Mouse (Mus musculus) liver, embryonic 14.5 days (tissue): Measurements from ENCODE around the gene Ube2i. TPM values are rescaled to one million over a fixed set of nuclear protein-coding genes. Genes with fewer than 3 reads are reported as not detected.
"Not testable (repeated sequence)": the region's sequence is repeated elsewhere in the genome, so short reads cannot be mapped to it uniquely, and the experiment has no call there.

ENCODE experiments used
- ATAC-seq: fragments of 200-750 bp; cut with Nextera tagmentation; 2 replicates; pipeline ENCODE4 v1.8.0; 2017; ENCODE audit warnings: moderate number of reproducible peaks, mild to moderate bottlenecking, moderate library complexity; ENCODE audit not compliant: insufficient read depth
- DNase-seq, 3 experiments: peaks; one replicate each; pipeline ENCODE4 v3.0.0-alpha.2; 2012 to 2013; ENCODE audit warnings: low read depth in 3 of 3, low spot score in 3 of 3
- H3K27ac ChIP-seq: fragments of 300-500 bp; sonication (generic); 2 replicates; pipeline ENCODE4 v1.5.1; 2014; ENCODE audit warnings: moderate library complexity, mild to moderate bottlenecking, control low read depth, inconsistent platforms
- H3K27me3 ChIP-seq: fragments of 300-500 bp; sonication (generic); 2 replicates; pipeline ENCODE4 v1.6.1; 2014; ENCODE audit warnings: mild to moderate bottlenecking, low read length, moderate library complexity; ENCODE audit not compliant: control insufficient read depth, insufficient read depth
- H3K36me3 ChIP-seq: fragments of 300-500 bp; sonication (generic); replicated peaks from 2 replicates; pipeline ENCODE4 v1.6.1; 2014; ENCODE audit warnings: low read depth; ENCODE audit not compliant: control insufficient read depth, insufficient read depth
- H3K4me1 ChIP-seq, 2 experiments: fragments of 200-500 bp in 1 of 2; fragments of 300-500 bp in 1 of 2; sonication (generic) in 1 of 2; replicated peaks; 2 replicates each; pipeline ENCODE4 v1.6.1; 2012 to 2014; ENCODE audit warnings: antibody characterized with exemption in 1 of 2, inconsistent platforms in 1 of 2, low read length in 1 of 2; ENCODE audit not compliant: control insufficient read depth in 2 of 2, insufficient read depth in 2 of 2
- H3K4me2 ChIP-seq: fragments of 300-500 bp; sonication (generic); 2 replicates; pipeline ENCODE4 v1.6.1; 2014; ENCODE audit warnings: low read depth, mild to moderate bottlenecking, control low read depth, moderate library complexity
- H3K4me3 ChIP-seq, 2 experiments: fragments of 200-500 bp in 1 of 2; fragments of 300-500 bp in 1 of 2; sonication (generic) in 1 of 2; 2 replicates each; pipeline ENCODE4 v1.5.1; 2012 to 2014; ENCODE audit warnings: low read depth in 2 of 2, low read length in 2 of 2, mild to moderate bottlenecking in 2 of 2, control low read depth in 1 of 2, inconsistent platforms in 1 of 2, moderate library complexity in 1 of 2; ENCODE audit not compliant: insufficient read depth in 1 of 2
- H3K9ac ChIP-seq: fragments of 300-500 bp; sonication (generic); replicated peaks from 2 replicates; pipeline ENCODE4 v1.6.1; 2014; ENCODE audit warnings: mild to moderate bottlenecking, control low read depth, moderate library complexity
- H3K9me3 ChIP-seq: fragments of 300-500 bp; sonication (generic); 2 replicates; pipeline ENCODE4 v1.6.1; 2016; ENCODE audit warnings: low read length, mixed read lengths; ENCODE audit not compliant: control insufficient read depth
- CTCF ChIP-seq: IDR thresholded peaks from 2 replicates; pipeline ENCODE4 v1.5.1; 2016; ENCODE audit warnings: antibody characterized with exemption, low read depth, control low read depth
- EP300 ChIP-seq: IDR thresholded peaks from 2 replicates; pipeline ENCODE4 v1.6.1; 2016; ENCODE audit warnings: antibody characterized with exemption, low read depth
- WGBS: fragments of 180-500 bp; shearing (Covaris S2); extraction: QIAGEN DNeasy Blood & Tissue Kit; methylation state at CpG from one replicate; pipeline ENCODE4 v1.1.7; 2014; ENCODE audit not compliant: insufficient replicate concordance; 5-methylcytosine and 5-hydroxymethylcytosine counted together
- polyA plus RNA-seq, 2 experiments: library from polyadenylated mRNA; depleted of rRNA in 1 of 2; stranded (reverse) in 1 of 2; unstranded in 1 of 2; fragments of >200 nt; fragmentation: Nextera tagmentation in 1 of 2; extraction: Ambion mirVana in 1 of 2; gene quantifications; 2 replicates each; pipeline versions ENCODE4 v1.2.1 to v1.2.3; 2012 to 2014

Ube2i gene
- polyA plus RNA-seq, 2 experiments, result 168 to 244 TPM

DNA sequence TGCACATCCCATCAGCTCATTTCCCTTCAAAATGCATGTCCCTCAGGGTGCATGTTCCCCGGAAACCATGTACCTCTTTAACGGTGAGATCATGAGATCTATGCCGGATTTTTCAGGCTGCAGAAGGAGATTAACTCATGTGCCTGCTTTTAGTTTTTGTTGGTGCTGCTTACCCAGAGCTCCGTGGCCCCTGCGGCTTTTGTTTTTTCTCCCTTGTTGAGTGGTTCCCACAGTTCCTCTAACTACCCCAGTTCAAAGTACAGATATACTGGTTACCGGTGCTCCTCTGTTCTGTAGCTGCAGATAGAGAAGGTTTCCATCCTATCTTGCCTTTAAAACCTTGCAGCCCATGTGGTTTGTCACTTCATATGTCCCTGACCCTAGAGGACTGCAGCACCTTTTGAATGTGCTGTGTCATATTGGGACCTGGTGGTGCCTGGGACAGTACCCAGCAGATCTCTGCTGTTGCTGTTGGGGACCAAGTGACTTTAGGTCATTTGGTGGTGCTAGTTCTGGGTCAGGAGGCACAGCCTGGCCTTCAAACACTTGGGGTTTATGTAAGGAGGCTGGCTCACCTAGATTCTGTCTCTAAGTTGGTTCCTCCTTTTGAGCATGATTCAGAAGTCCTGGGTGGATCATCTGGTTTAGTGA, 51.3 kb downstream of the Ube2i start:
- DNase-seq, result peak; percentile 47 to 72 (median 56)
- ATAC-seq, result peak; percentile 59
- Histone ChIP-seq H3K4me1 (peaks cover 45 to 57% of the 10 kb centered on the region in 2 experiments), H3K4me3 (peak overlapping the region; percentile 97 to 98), H3K27ac (peak overlapping the region; percentile 99), H3K9me3 (no peaks in the 10 kb centered on the region), H3K36me3 (peaks cover 6% of the 10 kb centered on the region), H3K9ac (peak overlapping the region; percentile 99), H3K4me2 (peak overlapping the region; percentile 82), H3K27me3 (no peaks in the 10 kb centered on the region)
- 0 out of 2 replicates have a peak, but pooled peaks have one; percentile 7 for TF ChIP-seq CTCF
- peak; percentile 64 for TF ChIP-seq EP300
- 3% methylated on average over 6 of the region's 6 CpGs for WGBS

DNA sequence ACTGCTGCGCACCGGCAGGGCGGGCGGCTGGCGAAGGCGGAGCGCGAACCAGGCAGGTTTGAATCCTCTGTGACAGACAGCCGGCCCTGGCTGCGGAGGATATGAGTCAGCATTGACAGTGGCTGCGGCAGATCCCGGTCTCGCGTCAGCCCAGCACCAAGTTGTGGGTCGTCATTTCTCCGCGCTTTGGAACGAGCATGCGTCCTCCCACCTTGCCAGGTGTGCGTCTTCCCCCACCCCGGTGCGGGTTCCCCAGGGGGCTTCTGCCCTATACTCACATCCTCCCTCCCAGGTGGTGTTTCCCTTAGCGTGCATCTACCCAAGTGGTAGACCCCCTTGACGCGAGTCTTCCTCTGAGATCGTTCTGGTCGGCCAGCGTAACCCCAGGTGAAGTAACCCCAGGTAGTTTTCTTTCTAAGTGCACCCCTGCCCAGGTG, 51.9 kb downstream of the Ube2i start:
- H3K4me1 ChIP-seq, result peaks cover 45 to 54% of the 10 kb centered on the region in 2 experiments
- 3% methylated on average over 15 of the region's 28 CpGs for WGBS
- ATAC-seq, result peak; percentile 71

DNA sequence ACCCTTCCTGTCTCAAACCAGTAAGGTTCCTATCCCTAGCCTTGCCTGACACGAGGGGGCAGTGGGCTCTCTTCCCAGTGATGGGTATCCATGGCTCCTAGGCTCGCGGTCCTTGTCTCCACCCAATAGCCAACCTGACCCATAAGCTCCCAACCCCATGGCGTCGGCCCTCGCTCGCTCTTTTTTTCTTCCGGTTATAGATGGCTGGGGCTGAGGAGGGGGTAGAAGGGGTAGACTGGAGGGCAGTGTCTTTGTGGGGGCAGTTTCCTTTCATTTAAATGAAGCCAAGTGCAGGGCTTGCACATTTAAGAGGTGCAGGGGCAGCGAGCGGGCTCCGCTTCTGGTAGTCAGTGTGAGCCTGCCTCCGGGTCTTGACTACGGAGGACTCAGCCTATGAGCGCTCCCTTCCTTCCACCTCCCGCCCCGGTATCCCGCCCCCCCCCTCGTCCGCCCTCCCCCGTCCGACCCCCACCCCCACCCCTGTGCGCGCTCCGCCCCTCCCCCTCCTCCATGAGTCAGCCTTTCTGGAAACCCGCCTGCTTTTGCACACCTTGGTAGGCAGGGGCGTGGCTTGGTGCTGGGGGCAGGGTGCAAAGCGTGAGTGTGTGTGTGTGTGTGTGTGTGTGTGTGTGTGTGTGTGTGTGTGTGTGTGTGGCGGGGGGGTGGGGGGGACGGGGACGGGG, 52.5 kb downstream of the Ube2i start:
- Histone ChIP-seq H3K9ac (peak overlapping the region; percentile 89), H3K4me1 (peaks cover 44 to 49% of the 10 kb centered on the region in 2 experiments), H3K27me3 (no peaks in the 10 kb centered on the region), H3K4me2 (peak overlapping the region; percentile 91), H3K36me3 (peaks cover 6% of the 10 kb centered on the region), H3K9me3 (no peaks in the 10 kb centered on the region), H3K27ac (peak overlapping the region; percentile 92), H3K4me3 (peak overlapping the region; percentile 64 to 97)
- under 1% methylated on average over 27 of the region's 30 CpGs for WGBS
- peak; percentile 78 for ATAC-seq
- TF ChIP-seq CTCF (0 out of 2 replicates have a peak, but pooled peaks have one; percentile 15), EP300 (no peak)
- DNase-seq, result peak; percentile 63 to 80 (median 65)

More for the DNA sequence above, 51.9 kb downstream of the Ube2i start:
- peak; percentile 6; the same call in 1 of the 2 replicates for TF ChIP-seq EP300
- not testable (repeated sequence) for H3K9me3 ChIP-seq, H3K36me3 ChIP-seq, H3K27me3 ChIP-seq
- H3K4me3 ChIP-seq, result peak overlapping the region; percentile 97 to 98
- peak overlapping the region; percentile 99 for H3K9ac ChIP-seq
- H3K27ac ChIP-seq, result peak overlapping the region; percentile 99
- peak overlapping the region; percentile 82 for H3K4me2 ChIP-seq
- DNase-seq, result peak in 1 of 3 experiments; percentile 23

DNA sequence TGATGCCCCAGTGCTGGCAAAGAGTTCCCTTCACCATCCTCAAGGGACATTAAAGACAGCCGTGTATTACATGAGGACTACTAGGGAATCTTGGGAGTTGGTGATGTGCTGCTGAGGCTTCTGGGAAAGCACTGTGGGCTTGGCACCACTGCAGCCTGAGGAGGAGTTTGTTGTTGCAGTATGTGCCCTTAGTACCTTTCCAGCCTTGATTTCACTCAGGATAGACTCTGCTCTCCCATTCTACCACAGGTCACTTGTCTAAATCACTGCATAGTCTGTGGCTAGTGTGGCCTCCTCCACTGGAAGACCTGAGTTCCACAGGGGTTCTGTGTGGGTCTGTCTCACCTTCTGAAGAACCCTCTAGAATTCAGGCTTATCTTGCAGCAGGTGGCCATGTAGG, 53.7 kb downstream of the Ube2i start:
- Histone ChIP-seq H3K36me3 (no peaks in the 10 kb centered on the region; the same call in none of the 2 replicates), H3K9me3 (no peaks in the 10 kb centered on the region), H3K27ac (no peak overlapping the region; the same call in 1 of the 2 replicates), H3K9ac (peak overlapping the region; percentile 1; the same call in 1 of the 2 replicates), H3K4me1 (peaks cover 33 to 37% of the 10 kb centered on the region in 2 experiments), H3K27me3 (no peaks in the 10 kb centered on the region), H3K4me3 (no peak overlapping the region), H3K4me2 (peak overlapping the region; percentile 91)
- DNase-seq (no peak), ATAC-seq (no peak)
- 85% methylated on average over 1 of the region's 1 CpGs for WGBS
- TF ChIP-seq EP300 (no peak), CTCF (no peak)
